Mouse (Mus musculus) cerebellum, adult 2 months (tissue): ENCODE data around the gene Ryr2. TPM values are rescaled to one million over a fixed set of nuclear protein-coding genes. Genes with fewer than 3 reads are reported as not detected.

Experiments used
- DNase-seq, 2 experiments: peaks; one replicate each; pipeline ENCODE4 v3.0.0; 2021
- H3K27ac ChIP-seq: fragments of 200-500 bp; 2 replicates; pipeline ENCODE4 v1.5.1; 2012; ENCODE audit warnings: low read length, control low read depth, inconsistent platforms; ENCODE audit not compliant: insufficient read depth
- H3K27me3 ChIP-seq: fragments of 200-500 bp; 2 replicates; pipeline ENCODE4 v1.6.1; 2012; ENCODE audit warnings: inconsistent platforms, mild to moderate bottlenecking, low read length, moderate library complexity; ENCODE audit not compliant: control insufficient read depth, insufficient read depth
- H3K4me1 ChIP-seq: fragments of 200-500 bp; 2 replicates; pipeline ENCODE4 v1.6.1; 2011; ENCODE audit warnings: low read length; ENCODE audit not compliant: control insufficient read depth, insufficient read depth
- H3K4me3 ChIP-seq: fragments of 200-500 bp; replicated peaks from 2 replicates; pipeline ENCODE3; 2011; ENCODE audit warnings: mild to moderate bottlenecking, low read depth, low read length, control low read depth; ENCODE audit not compliant: insufficient read depth
- CTCF ChIP-seq: fragments of 200-500 bp; IDR thresholded peaks from 2 replicates; pipeline ENCODE4 v1.5.1; 2011; ENCODE audit warnings: low read depth, mild to moderate bottlenecking, control low read depth, low read length, moderate library complexity, borderline replicate concordance; ENCODE audit not compliant: insufficient read depth
- POLR2A ChIP-seq: fragments of 200-500 bp; IDR thresholded peaks from 2 replicates; pipeline ENCODE4 v1.6.1; 2011; ENCODE audit warnings: low read length, control low read depth, borderline replicate concordance; ENCODE audit not compliant: insufficient read depth
- WGBS: fragments of 180-500 bp; shearing (Covaris S2); methylation state at CpG from one replicate; pipeline ENCODE4 v1.1.7; 2018; 5-methylcytosine and 5-hydroxymethylcytosine counted together
- polyA plus RNA-seq: library from polyadenylated mRNA; depleted of rRNA; stranded (reverse); fragments of >200 nt; gene quantifications from 2 replicates; pipeline ENCODE4 v1.2.3, GENCODE M21; 2012

Ryr2 gene
- polyA plus RNA-seq, 1 experiment = 59.8 TPM

DNA sequence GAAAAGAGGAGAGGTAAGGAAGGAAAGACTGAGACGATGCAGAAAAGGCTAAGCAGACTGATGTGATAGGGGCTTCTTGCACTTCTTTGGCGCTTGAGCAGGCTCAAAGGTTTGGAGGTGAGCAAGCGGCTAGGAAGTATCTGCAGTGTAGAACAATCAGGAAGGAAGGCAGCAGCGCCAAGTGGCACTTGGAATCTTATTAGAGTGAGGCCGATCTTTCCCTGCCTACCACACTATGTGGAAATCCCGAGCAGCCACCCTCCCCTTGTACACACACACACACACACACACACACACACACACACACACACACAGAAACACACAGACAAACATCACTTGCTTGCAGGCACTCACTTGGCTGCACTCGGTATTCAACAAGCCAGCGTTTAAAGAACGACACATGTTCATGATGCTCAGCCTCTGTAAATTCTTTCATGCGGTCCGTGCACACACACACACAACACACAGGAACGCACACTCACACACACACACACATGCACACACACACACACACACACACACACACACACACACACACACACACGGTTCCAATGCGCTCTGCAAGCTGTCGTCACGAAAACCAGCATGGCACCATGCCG is 1.4 kb downstream of the Ryr2 start:
- no peaks in the 10 kb centered on the region for H3K27me3 ChIP-seq
- no peak for TF ChIP-seq POLR2A
- TF ChIP-seq CTCF = no peak
- peak; percentile 60 to 70 for DNase-seq
- peak overlapping the region; percentile 97 for H3K4me3 ChIP-seq
- under 1% methylated on average over 17 of the region's 17 CpGs for WGBS
- H3K4me1 ChIP-seq = peaks cover 8% of the 10 kb centered on the region; the same call in 1 of the 2 replicates
- H3K27ac ChIP-seq = peak overlapping the region; percentile 93

DNA sequence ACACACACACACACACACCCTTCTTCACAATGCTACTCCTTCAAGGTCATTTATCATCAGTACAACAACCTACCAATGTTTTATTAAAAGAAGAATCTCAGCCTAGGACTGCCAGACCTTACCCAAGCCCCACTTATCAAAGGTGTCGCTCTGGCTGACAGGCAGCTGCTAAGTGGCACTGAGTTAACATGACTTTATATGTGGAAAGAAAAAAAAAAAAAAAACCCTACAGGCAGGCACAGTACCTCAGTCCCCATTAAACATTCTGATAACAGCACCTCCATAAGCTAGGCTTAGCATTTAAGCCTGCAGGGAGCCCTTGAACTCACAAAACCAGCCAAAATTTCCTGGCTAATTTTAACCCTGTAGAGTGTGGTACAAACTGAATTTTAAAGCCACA is 2.4 kb downstream of the Ryr2 start:
- WGBS = 28% methylated on average over 1 of the region's 1 CpGs
- peaks cover 11% of the 10 kb centered on the region for H3K4me1 ChIP-seq
- peak overlapping the region; percentile 24; the same call in 1 of the 2 replicates for H3K27ac ChIP-seq
- DNase-seq = peak in 1 of 2 experiments; percentile 39
- peak overlapping the region; percentile 97 for H3K4me3 ChIP-seq
- no peaks in the 10 kb centered on the region for H3K27me3 ChIP-seq
- TF ChIP-seq POLR2A (no peak), CTCF (no peak)

DNA sequence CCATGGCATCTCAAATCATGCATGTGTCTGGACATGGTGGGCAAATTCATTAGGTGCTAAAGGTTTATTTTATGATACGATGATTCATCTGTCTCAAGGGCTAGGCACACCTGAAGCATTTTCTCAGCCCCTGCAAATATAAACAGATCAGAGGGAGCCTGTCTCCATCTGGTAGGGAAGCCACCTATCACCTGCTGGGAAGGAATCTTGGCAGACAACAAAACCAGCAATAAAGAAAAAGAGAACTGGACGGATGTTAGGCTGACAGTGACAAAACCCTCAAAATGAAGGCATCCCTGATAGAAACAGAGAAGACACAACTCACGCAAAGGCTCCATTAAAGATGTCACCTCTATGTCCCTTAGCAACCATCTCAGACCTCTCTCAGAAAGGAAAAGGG is 3.7 kb downstream of the Ryr2 start:
- TF ChIP-seq CTCF (no peak), POLR2A (no peak)
- no peaks in the 10 kb centered on the region for H3K27me3 ChIP-seq
- peak; percentile 54 to 76 for DNase-seq
- peaks cover 14% of the 10 kb centered on the region for H3K4me1 ChIP-seq
- no peak overlapping the region for H3K27ac ChIP-seq
- peak overlapping the region; percentile 31 for H3K4me3 ChIP-seq
- 13% methylated on average over 3 of the region's 3 CpGs for WGBS

DNA sequence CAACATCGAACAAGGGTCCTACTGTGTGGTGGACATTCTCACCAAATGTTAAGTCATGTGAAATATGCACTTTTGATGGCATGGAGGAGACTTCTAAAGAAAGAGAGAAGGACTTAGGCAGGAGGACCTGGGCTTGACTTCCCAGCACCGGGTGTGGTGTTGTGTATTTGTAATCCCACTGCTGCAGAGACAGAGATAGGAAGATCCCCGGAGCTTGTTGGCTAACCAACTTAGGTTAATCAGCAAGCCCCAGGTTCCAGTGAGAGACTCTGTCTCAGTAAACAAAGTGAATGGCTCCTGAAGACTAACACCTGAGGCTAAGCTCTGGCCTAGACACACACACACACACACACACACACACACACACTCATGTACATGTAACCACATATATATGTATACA is 7.3 kb downstream of the Ryr2 start:
- TF ChIP-seq CTCF (no peak), POLR2A (no peak)
- H3K27me3 ChIP-seq = no peaks in the 10 kb centered on the region
- DNase-seq = no peak
- 77% methylated on average over 3 of the region's 3 CpGs for WGBS
- H3K4me3 ChIP-seq = no peak overlapping the region
- no peak overlapping the region for H3K27ac ChIP-seq
- peaks cover 26% of the 10 kb centered on the region for H3K4me1 ChIP-seq

DNA sequence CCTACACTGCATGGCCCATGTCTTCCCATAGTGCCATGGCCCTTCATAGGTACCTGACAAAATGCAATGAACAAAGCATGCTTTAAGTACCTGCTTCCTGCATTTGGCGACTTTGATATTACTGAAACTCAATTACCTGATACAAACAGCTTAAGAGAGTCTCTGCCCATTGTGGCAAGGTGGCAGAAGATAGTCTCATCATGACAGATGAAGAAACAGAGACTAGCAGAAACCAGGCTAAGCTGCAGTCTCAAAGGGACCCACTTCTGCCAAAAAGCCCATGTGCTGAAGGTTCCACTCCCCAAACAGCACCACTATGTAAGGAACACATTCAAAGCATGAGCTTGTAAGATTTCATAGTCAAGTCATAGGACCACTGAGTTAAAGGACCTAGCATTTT is 7.8 kb downstream of the Ryr2 start:
- no peak overlapping the region for H3K27ac ChIP-seq
- DNase-seq = no peak
- TF ChIP-seq POLR2A (no peak), CTCF (no peak)
- H3K27me3 ChIP-seq = no peaks in the 10 kb centered on the region
- no peak overlapping the region for H3K4me3 ChIP-seq
- WGBS = 92% methylated on average over 1 of the region's 1 CpGs
- H3K4me1 ChIP-seq = peaks cover 31% of the 10 kb centered on the region

DNA sequence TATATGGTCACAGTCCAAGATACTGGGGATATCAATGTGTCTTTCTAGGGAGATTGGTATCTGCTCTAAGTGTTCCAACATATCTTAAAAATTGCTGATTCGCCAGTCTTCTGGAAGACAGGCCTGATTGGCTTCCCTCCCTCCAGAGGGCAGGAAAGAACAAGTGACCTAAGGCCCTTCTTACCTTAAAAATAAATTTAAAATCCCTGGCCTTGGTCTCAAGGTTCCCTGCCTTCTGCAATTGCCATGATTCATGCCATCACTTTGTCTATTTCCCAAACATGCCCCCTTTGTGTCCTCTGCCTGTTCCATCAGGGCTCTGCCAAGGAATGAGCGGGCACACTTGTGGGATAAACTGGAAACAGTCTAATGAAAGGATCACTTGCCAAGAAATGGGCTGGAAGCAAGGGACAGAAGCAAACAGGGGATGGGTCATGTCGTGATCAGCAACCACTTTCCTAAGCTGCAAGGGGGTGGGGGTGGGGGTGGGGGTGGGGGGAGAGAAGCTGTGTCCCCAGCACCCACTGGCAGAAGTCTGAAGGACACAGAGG is 10.3 kb downstream of the Ryr2 start:
- Histone ChIP-seq H3K4me3 (no peak overlapping the region), H3K4me1 (peaks cover 43% of the 10 kb centered on the region), H3K27me3 (no peaks in the 10 kb centered on the region), H3K27ac (no peak overlapping the region)
- no peak for TF ChIP-seq POLR2A
- no peak for TF ChIP-seq CTCF
- 43% methylated on average over 3 of the region's 3 CpGs for WGBS
- DNase-seq = peak in 1 of 2 experiments; percentile 41

DNA sequence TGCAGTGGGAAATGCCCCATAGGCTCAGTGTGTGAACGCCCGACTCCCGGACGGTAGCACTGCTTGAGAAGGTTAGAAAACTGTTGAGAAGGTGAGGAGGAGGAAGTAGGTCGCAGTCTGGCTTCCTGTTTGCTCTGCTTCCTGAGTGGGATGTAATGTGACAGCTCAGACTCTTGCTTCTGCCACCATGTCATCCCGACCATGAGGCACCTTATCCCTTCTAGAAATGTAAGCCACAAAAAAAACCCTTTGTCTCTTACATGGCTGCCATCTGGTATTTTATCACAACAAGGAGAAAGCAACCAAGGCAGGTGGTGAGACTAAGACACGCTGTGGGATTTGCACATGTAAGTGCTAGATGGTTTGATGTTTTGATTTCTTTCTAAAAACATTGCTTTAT is 12.2 kb downstream of the Ryr2 start:
- H3K4me1 ChIP-seq = peaks cover 52% of the 10 kb centered on the region
- no peaks in the 10 kb centered on the region for H3K27me3 ChIP-seq
- DNase-seq = no peak
- TF ChIP-seq POLR2A = no peak
- TF ChIP-seq CTCF = no peak
- peak overlapping the region; percentile 34; the same call in 1 of the 2 replicates for H3K27ac ChIP-seq
- no peak overlapping the region for H3K4me3 ChIP-seq
- 25% methylated on average over 7 of the region's 7 CpGs for WGBS

DNA sequence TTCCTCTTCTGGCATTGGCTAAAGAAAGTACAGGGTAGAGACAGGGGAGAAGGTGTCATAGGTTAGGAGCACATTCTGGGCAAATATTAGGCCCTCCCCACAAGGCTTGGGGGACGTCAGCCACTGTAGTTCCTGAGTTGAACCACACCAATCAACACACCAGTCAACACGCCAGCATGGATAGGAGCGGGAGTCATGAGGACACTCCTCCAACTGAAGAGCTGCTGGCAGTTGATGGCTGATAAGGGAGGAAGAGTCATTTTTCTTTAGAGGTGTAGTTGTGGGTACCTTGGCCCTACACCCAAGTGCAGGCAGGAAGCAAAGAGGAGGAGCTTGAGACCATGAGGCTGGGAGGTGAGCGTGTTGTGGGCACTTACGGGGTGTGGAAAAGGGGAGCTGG is 13.6 kb downstream of the Ryr2 start:
- DNase-seq = peak in 1 of 2 experiments; percentile 37
- WGBS = 85% methylated on average over 5 of the region's 5 CpGs
- H3K4me3 ChIP-seq = no peak overlapping the region
- peaks cover 49% of the 10 kb centered on the region for H3K4me1 ChIP-seq
- H3K27me3 ChIP-seq = no peaks in the 10 kb centered on the region
- peak overlapping the region; percentile 17; the same call in 1 of the 2 replicates for H3K27ac ChIP-seq
- TF ChIP-seq CTCF (no peak), POLR2A (no peak)

DNA sequence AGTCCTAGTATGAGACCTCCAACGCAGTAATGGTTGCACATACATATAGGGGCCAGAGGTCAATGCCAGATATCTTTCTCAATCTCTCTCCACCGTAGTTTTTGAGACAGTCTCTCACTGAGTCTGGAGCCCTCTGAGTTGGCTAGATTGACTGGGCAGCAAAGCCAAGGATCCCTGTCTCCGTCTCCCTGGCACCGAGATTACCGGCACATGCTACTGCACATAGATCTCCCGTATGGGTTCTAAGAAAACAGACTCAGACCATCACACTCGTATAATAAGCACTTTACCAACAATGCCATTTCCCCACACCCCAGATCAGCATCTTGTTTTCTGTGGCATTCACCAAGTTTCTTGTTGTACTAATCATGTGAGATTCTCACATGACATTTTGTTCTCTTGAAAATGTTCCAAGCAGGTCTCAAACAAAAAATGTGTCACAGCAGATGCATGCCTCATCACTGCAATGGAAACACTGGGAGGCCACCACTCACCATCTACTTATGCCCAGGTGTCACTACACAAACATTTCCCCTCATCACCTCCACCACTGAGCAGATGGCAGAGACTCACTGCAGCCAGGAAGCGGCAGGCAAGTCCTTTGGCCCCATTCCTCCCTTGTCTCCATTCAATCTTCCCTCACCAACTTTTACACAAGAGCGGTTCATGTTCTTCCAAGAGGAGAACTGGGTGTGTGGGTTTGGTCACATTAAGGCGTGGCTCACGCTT is 14.2 kb downstream of the Ryr2 start:
- TF ChIP-seq CTCF (no peak), POLR2A (no peak)
- H3K4me3 ChIP-seq = no peak overlapping the region
- H3K4me1 ChIP-seq = peaks cover 46% of the 10 kb centered on the region
- H3K27me3 ChIP-seq = no peaks in the 10 kb centered on the region
- WGBS = 26% methylated on average over 11 of the region's 11 CpGs
- peak overlapping the region; percentile 17; the same call in 1 of the 2 replicates for H3K27ac ChIP-seq
- DNase-seq = peak; percentile 62 to 77
